In the genomic region with DNA sequence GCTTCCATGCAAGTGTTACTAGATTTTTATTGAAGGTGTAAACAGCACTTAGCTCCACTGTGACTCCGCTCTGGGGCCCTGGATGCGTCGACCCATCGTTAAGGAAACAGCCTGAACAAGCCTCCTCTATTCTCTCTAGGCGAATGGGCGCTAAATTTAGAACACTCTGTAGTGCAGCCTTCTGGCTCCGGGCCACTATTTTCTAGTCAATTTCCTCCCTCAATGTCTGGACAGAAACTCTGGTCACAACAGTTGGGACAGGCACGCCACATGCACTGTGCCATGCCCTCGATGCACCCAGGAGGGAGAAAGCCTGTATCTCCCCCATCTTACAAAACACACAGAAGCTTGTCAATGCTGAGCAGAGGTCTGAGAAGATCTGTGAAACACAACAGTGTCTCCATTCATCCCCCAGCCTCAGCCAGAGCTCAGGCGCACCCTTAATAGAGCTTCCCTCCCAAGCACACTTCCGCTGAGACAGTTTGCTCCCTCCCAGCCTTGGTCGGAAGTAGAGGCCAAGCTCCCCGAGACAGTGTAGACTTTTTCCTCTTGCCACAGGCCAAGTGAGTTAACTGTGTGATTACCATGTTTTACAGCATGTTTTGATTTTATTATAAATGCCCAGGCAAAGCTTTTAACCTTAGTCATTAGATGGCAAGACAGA, we compare ENCODE assay signal across 8 mouse cellular contexts.
DNase-seq lines count a peak whose midpoint lies in the region; ATAC-seq lines count a peak whose summit lies in the region.

No protein-coding gene starts in this region.

- H3K4me3 ChIP-seq in intestine, embryonic 16.5 days (ENCODE audit: low read length): no peak overlapping the region
- H3K4me3 ChIP-seq in limb, embryonic 13.5 days: no peak overlapping the region

- peak overlapping the region; percentile 79 for H3K27ac ChIP-seq in intestine, embryonic 16.5 days (ENCODE audit: low read length)
- H3K27ac ChIP-seq in limb, embryonic 13.5 days: peak overlapping the region; percentile 72; the same call in 1 of the 2 replicates

- H3K9me3 ChIP-seq in intestine, embryonic 16.5 days (ENCODE audit: control insufficient read depth, low read length): no peaks in the 10 kb centered on the region
- no peaks in the 10 kb centered on the region for H3K9me3 ChIP-seq in limb, embryonic 13.5 days

- no peaks in the 10 kb centered on the region for H3K27me3 ChIP-seq in intestine, embryonic 16.5 days (replicated peaks; ENCODE audit: control insufficient read depth, insufficient read depth, low read length)
- H3K27me3 ChIP-seq in limb, embryonic 13.5 days: no peaks in the 10 kb centered on the region

- peak; percentile 78 for ATAC-seq in granulocyte monocyte progenitor cell, adult 5-6 weeks (replicated peaks; ENCODE audit: poor library complexity, severe bottlenecking)
- ATAC-seq in intestine, embryonic 16.5 days: peak; percentile 79
- ATAC-seq in limb, embryonic 13.5 days (ENCODE audit: low FRiP score, low read depth): peak; percentile 66; the same call in 1 of the 2 replicates

- H3K9ac ChIP-seq in intestine, embryonic 16.5 days (ENCODE audit: low read depth, low read length): no peak overlapping the region
- no peak overlapping the region for H3K9ac ChIP-seq in limb, embryonic 13.5 days

- WGBS in intestine, embryonic 16.5 days: 35% methylated on average over 13 of the region's 13 CpGs
- WGBS in limb, embryonic 13.5 days: 26% methylated on average over 13 of the region's 13 CpGs

- no peaks in the 10 kb centered on the region for H3K36me3 ChIP-seq in intestine, embryonic 16.5 days (ENCODE audit: control insufficient read depth, insufficient read depth, low read length)
- no peaks in the 10 kb centered on the region for H3K36me3 ChIP-seq in limb, embryonic 13.5 days

- intact Hi-C loops in left cerebral cortex, postnatal 25 days (cut with DNase I): no loop called here
- intact Hi-C loops in left cerebral cortex, postnatal 36 days (cut with DNase I): loop anchor here (10.0 kb wide), 1 partner anchor 119 kb away; no protein-coding TSS in a partner anchor

- peak; percentile 23 to 59 for DNase-seq in left cerebral cortex, postnatal 25 days (ENCODE audit: low spot score in 2 of 2)
- DNase-seq in left cerebral cortex, postnatal 36 days (ENCODE audit: low spot score in 2 of 2): no peak
- DNase-seq in cerebellum, postnatal 36 days: peak; percentile 29 to 43
- peak; percentile 16 to 41 for DNase-seq in right cerebral cortex, adult 2 months (ENCODE audit: low spot score in 2 of 2)
- DNase-seq in T-cell, adult 2 months (ENCODE audit: low spot score): no peak

- no peak overlapping the region for H3K4me2 ChIP-seq in intestine, embryonic 16.5 days (ENCODE audit: low read depth, low read length)
- peak overlapping the region; percentile 38 for H3K4me2 ChIP-seq in limb, embryonic 13.5 days (replicated peaks)

- H3K4me1 ChIP-seq in intestine, embryonic 16.5 days (ENCODE audit: control insufficient read depth, insufficient read depth, low read length): peaks cover 7% of the 10 kb centered on the region
- H3K4me1 ChIP-seq in limb, embryonic 13.5 days: peaks cover 20% of the 10 kb centered on the region

Comparison
In these comparisons a context has a peak if more than half of its experiments do, and no peak if none do; other contexts are left out.
1. DNase-seq: peak in left cerebral cortex, postnatal 25 days (2 of 2), cerebellum, postnatal 36 days (2 of 2) and right cerebral cortex, adult 2 months (2 of 2); none in left cerebral cortex, postnatal 36 days (0 of 2) and T-cell, adult 2 months (single experiment).
2. Peak in every context shown above with its lines, with median percentiles within 50 percentile points of each other: ATAC-seq.